Comparison of ENCODE assay signal across 8 mouse cellular contexts in genomic region chr7:68748761-68749635, GRCm38 (mm10). TPM values are rescaled to one million over a fixed set of nuclear protein-coding genes. Genes with fewer than 3 reads are reported as not detected.
A peak's percentile ranks its signal among the peaks of the same experiment; 100 is the strongest.
DNase-seq lines count a peak whose midpoint lies in the region; ATAC-seq lines count a peak whose summit lies in the region.

TSS of gene Arrdc4 (minus strand) at chr7:68749241.

- peaks cover 16% of the 10 kb centered on the region for H3K4me1 ChIP-seq in intestine, embryonic 14.5 days (replicated peaks; ENCODE audit: control insufficient read depth, insufficient read depth, low read length)

- peak; percentile 99 for DNase-seq in adrenal gland, postnatal 10 days
- peak; percentile 97 for DNase-seq in embryo, embryonic 9.5 days (ENCODE audit: extremely low spot score)
- DNase-seq in gastrocnemius, postnatal 36 days = peak; percentile 98 to 99
- peak; percentile 97 for DNase-seq in intestine, embryonic 14.5 days (ENCODE audit: low spot score)
- DNase-seq in left cerebral cortex, postnatal 10 days (ENCODE audit: extremely low spot score in 1 of 2, low spot score in 2 of 2) = peak; percentile 97 to 100
- peak; percentile 91 for DNase-seq in right cerebral cortex, postnatal 14 days
- DNase-seq in urinary bladder, postnatal 25 days (ENCODE audit: low spot score) = peak; percentile 93

- intact Hi-C loops in gastrocnemius, postnatal 36 days (cut with DNase I) = no loop called here
- intact Hi-C loops in left cerebral cortex, postnatal 10 days (cut with DNase I) = no loop called here

- H3K27ac ChIP-seq in intestine, embryonic 14.5 days (ENCODE audit: low read depth) = peak within 1 kb of the TSS; percentile 75; the same call in 1 of the 2 replicates

- peaks cover 10% of the 10 kb centered on the region for H3K36me3 ChIP-seq in intestine, embryonic 14.5 days (ENCODE audit: control insufficient read depth, insufficient read depth, low read length)

- H3K9me3 ChIP-seq in intestine, embryonic 14.5 days (ENCODE audit: control insufficient read depth, low read length) = no peaks in the 10 kb centered on the region

- H3K4me2 ChIP-seq in intestine, embryonic 14.5 days (ENCODE audit: low read length) = peak within 1 kb of the TSS; percentile 85

- WGBS in intestine, embryonic 14.5 days = under 1% methylated on average over 54 of the region's 54 CpGs

- no peaks in the 10 kb centered on the region for H3K27me3 ChIP-seq in intestine, embryonic 14.5 days (replicated peaks; ENCODE audit: control insufficient read depth, insufficient read depth, low read length)

- ATAC-seq in intestine, embryonic 14.5 days (replicated peaks; ENCODE audit: low FRiP score, low TSS enrichment, low read depth) = peak; percentile 100
- ATAC-seq in megakaryocyte progenitor cell, adult 5-6 weeks (replicated peaks; ENCODE audit: poor library complexity) = peak; percentile 95

- peak within 1 kb of the TSS; percentile 57 for H3K9ac ChIP-seq in intestine, embryonic 14.5 days (ENCODE audit: low read length)

- peak within 1 kb of the TSS; percentile 67 for H3K4me3 ChIP-seq in intestine, embryonic 14.5 days (ENCODE audit: low read depth, low read length)

RNA-seq across cellular contexts. Expression of gene Arrdc4, which starts in this region (rescaled TPM):
- 10 to 100 TPM; 20.1 to 25.6 TPM for total RNA-seq in adrenal gland, postnatal 10 days (2021)
- total RNA-seq in gastrocnemius, postnatal 36 days (2021) = 1 to 10 TPM; 4.9 to 5.0 TPM
- polyA plus RNA-seq in intestine, embryonic 14.5 days (2014; fragmentation: Nextera tagmentation; extraction: Ambion mirVana) = 23.3 and 27.5 TPM in 2 replicates
- 10 to 100 TPM; 23.7 to 28.7 TPM for total RNA-seq in left cerebral cortex, postnatal 10 days (2021)
- 3.7 and 8.2 TPM in 2 replicates for total RNA-seq in megakaryocyte progenitor cell, adult 5-6 weeks (2015)
- total RNA-seq in megakaryocyte progenitor cell, adult 5-6 weeks (2017) = 3.8 and 8.4 TPM in 2 replicates

Comparison
In these comparisons a context has a peak if more than half of its experiments do, and no peak if none do; other contexts are left out.
1. Peak in every context shown above with its lines: DNase-seq, ATAC-seq, H3K4me3 ChIP-seq and H3K27ac ChIP-seq.